Mouse (Mus musculus) gastrocnemius, postnatal 4 days (tissue): ENCODE measurements around the gene Gm49353. TPM values are rescaled to one million over a fixed set of nuclear protein-coding genes. Genes with fewer than 3 reads are reported as not detected.

Source experiments
- total RNA-seq, 2 experiments: library from RNA; stranded (reverse); gene quantifications; 2 replicates each; pipeline ENCODE4 v1.2.3; 2021

Gm49353 gene
- total RNA-seq, 2 experiments from 2014 or later, result not detected

Other genes starting within 250 kb of the Gm49353 start
- gene 2310057J18Rik, start 212.7 kb upstream of the Gm49353 start, total RNA-seq, result not detected
- gene Soga3, start 55.1 kb upstream of the Gm49353 start, total RNA-seq, result under 1 TPM; 0.42 to 0.49 TPM
- gene 9330159F19Rik, start 12.7 kb downstream of the Gm49353 start, total RNA-seq, result 1 to 10 TPM; 5.1 to 6.0 TPM
- gene Echdc1, start 114.2 kb downstream of the Gm49353 start, total RNA-seq, result 10 to 100 TPM; 20.3 to 22.3 TPM
- 10 to 100 TPM; 48.5 to 58.4 TPM for gene Rnf146, start 163.5 kb downstream of the Gm49353 start, total RNA-seq